Mouse (Mus musculus) adrenal gland, adult 18-20 months (tissue): ENCODE measurements at regions not wholly inside any gene's neighbourhood (a gene's known extent, or its start where the extent isn't known, plus 50 kb on each side); places are given as distances from the start of the nearest gene placed in this dataset.

Source experiments
- DNase-seq, 2 experiments: peaks; one replicate each; pipeline ENCODE4 v3.0.0; 2021 to 2022; ENCODE audit warnings: low spot score in 2 of 2

- DNase-seq = no peak
These were observed 511.9 kb upstream of the Adgra3 start for GRCm38 (mm10) chr5:50570701-50571100.

GRCm38 (mm10) chr5:50551125-50551524 is 492.3 kb upstream of the Adgra3 start:
- no peak for DNase-seq

GRCm38 (mm10) chr5:50512539-50512938 is 453.7 kb upstream of the Adgra3 start:
- no peak for DNase-seq

GRCm38 (mm10) chr5:50509696-50510421 is 451.1 kb upstream of the Adgra3 start:
- DNase-seq = no peak

GRCm38 (mm10) chr5:50490223-50490622 is 431.4 kb upstream of the Adgra3 start:
- no peak for DNase-seq

GRCm38 (mm10) chr5:50476985-50477384 is 418.2 kb upstream of the Adgra3 start:
- peak; percentile 19 to 50 for DNase-seq

GRCm38 (mm10) chr5:50461491-50461890 is 402.7 kb upstream of the Adgra3 start:
- DNase-seq = no peak

GRCm38 (mm10) chr5:50457621-50458020 is 398.8 kb upstream of the Adgra3 start:
- no peak for DNase-seq

GRCm38 (mm10) chr5:50454387-50454786 is 395.6 kb upstream of the Adgra3 start:
- DNase-seq = no peak

GRCm38 (mm10) chr5:50406923-50407322 is 348.1 kb upstream of the Adgra3 start:
- DNase-seq = no peak

- no peak for DNase-seq
These were observed 347.7 kb upstream of the Adgra3 start for GRCm38 (mm10) chr5:50406520-50406919.
